Mouse (Mus musculus) heart, adult 10 weeks (tissue): ENCODE results near the gene Gm9732. TPM values are rescaled to one million over a fixed set of nuclear protein-coding genes. Genes with fewer than 3 reads are reported as not detected.

Experiments
- polyA plus RNA-seq: library from polyadenylated mRNA; stranded (reverse); fragments of 350-450 nt; fragmentation: Illumina TruSeq; extraction: RNeasy Lipid Tissue Mini Kit (QIAGEN cat#74804); gene quantifications from one replicate; pipeline ENCODE4 v1.2.3, GENCODE M21; 2014; ENCODE audit warnings: low read depth, low replicate concordance

Gene Gm9732
- polyA plus RNA-seq: not detected

GRCm38 (mm10) chr14:43274986-43275511 is at the start of gene Gm9732:
Gene Gm9732, plus strand, starts transcription at chr14:43275036.

GRCm38 (mm10) chr14:43235204-43235603 is 39.6 kb upstream of the Gm9732 start, which contains the start of gene Gm8122:
Gene Gm8122, minus strand, starts transcription at chr14:43235304.

GRCm38 (mm10) chr14:43258349-43258748 is 16.5 kb upstream of the Gm9732 start, which contains the start of gene Gm8126:
Gene Gm8126, plus strand, starts transcription at chr14:43258649.

GRCm38 (mm10) chr14:43293503-43293902 is 18.7 kb downstream of the Gm9732 start, which contains the start of gene Gm8127:
Gene Gm8127, minus strand, starts transcription at chr14:43293832.

GRCm38 (mm10) chr14:43347711-43348110 is 72.9 kb downstream of the Gm9732 start, which contains the start of gene 1700001F09Rik:
Gene 1700001F09Rik, minus strand, starts transcription at chr14:43347811.

Other genes with a start within 250 kb of the Gm9732 start
- gene Gm8094, start 198.4 kb upstream of the Gm9732 start, polyA plus RNA-seq: not detected
- not detected for gene Gm8104, start 174.4 kb upstream of the Gm9732 start, polyA plus RNA-seq
- gene Gm7233, start 95.2 kb upstream of the Gm9732 start, polyA plus RNA-seq: not detected
- gene Gm8122, start 39.7 kb upstream of the Gm9732 start, polyA plus RNA-seq: not detected
- not detected for gene Gm8126, start 16.4 kb upstream of the Gm9732 start, polyA plus RNA-seq
- not detected for gene Gm8127, start 18.8 kb downstream of the Gm9732 start, polyA plus RNA-seq
- gene 1700001F09Rik, start 72.8 kb downstream of the Gm9732 start, polyA plus RNA-seq: not detected
- not detected for gene Gm8138, start 141.3 kb downstream of the Gm9732 start, polyA plus RNA-seq